Mouse (Mus musculus): ENCODE data around the gene Pank1. TPM values are rescaled to one million over a fixed set of nuclear protein-coding genes. Genes with fewer than 3 reads are reported as not detected.

Pank1 gene
- 12.9 and 14.8 TPM in 2 replicates for polyA plus RNA-seq (2015; fragmentation: Nextera tagmentation; extraction: Ambion mirVana)

DNA sequence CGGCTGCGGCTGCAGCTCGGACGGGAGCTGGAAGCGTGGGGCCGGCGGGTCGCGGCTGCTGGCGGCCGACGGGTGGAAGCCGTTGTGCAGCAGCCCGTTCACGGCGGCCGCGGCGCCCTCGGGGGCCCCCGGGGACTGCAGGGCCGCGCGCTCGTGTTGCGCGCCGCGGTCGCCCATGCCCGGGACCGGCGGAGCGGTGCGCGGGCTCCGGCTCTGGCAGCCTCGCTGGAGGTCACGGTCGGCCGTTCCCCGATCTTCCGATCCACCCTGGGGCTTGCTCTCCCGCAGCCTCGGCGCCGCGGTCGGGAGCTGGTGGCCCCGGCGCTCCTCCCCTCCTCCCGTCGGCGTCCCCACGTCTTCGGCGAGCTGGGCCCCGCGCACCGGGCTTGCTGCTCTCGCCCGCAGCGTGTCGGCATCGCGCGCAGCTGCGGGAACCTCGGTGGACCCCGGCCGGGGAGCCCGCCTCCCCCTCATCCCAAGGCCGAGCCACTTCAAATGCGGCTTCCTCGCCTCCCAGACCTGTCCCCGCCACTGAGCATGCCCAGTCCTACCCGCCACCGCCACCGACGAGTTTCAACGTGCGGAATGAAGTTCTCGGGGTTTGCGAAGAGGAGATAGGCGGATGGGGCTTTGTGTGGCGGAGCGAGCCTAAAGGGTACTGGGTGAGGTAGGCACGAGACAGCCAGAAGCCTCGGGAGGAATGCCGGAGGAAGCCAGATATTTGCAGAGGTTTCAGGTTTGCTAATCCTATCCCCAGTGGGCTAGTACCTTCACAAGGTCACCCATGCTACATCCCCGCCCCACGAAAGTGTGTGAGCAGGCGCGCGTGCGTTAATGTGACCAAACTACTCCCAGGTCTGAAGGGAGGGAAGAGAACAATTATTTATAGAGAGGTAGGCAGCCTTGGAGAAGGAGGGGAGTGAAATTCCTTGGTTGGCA lies at the start of gene Pank1:
Pank1 (minus strand) TSS at position 853 of the 939 bp plus-strand sequence.
- Histone ChIP-seq H3K9ac (ENCODE audit: low read length) (peak within 1 kb of the TSS; percentile 99), H3K4me2 (ENCODE audit: low read depth, low read length) (peak within 1 kb of the TSS; percentile 82), H3K4me1 (ENCODE audit: control insufficient read depth, insufficient read depth, low read length) (peaks cover 20% of the 10 kb centered on the region), H3K27me3 (ENCODE audit: control insufficient read depth, insufficient read depth, low read length) (no peaks in the 10 kb centered on the region), H3K9me3 (replicated peaks; ENCODE audit: control insufficient read depth, low read length) (no peaks in the 10 kb centered on the region), H3K4me3 (ENCODE audit: low read length) (peak within 1 kb of the TSS; percentile 97), H3K27ac (ENCODE audit: low read length) (peak within 1 kb of the TSS; percentile 99), H3K36me3 (ENCODE audit: control insufficient read depth, insufficient read depth) (no peaks in the 10 kb centered on the region)
- WGBS: under 1% methylated on average over 73 of the region's 96 CpGs
- ATAC-seq (replicated peaks; ENCODE audit: extremely low read depth, insufficient read depth, low FRiP score): peak; percentile 63

- H3K4me3 ChIP-seq (ENCODE audit: low read length): peak overlapping the region; percentile 69
- H3K27me3 ChIP-seq (ENCODE audit: control insufficient read depth, insufficient read depth, low read length): no peaks in the 10 kb centered on the region
- H3K36me3 ChIP-seq (ENCODE audit: control insufficient read depth, insufficient read depth): peaks cover 10% of the 10 kb centered on the region
- H3K9ac ChIP-seq (ENCODE audit: low read length): peak overlapping the region; percentile 73
- WGBS: 0% methylated on average over 9 of the region's 9 CpGs
- peaks cover 7% of the 10 kb centered on the region; the same call in 1 of the 2 replicates for H3K4me1 ChIP-seq (ENCODE audit: control insufficient read depth, insufficient read depth, low read length)
- H3K9me3 ChIP-seq (replicated peaks; ENCODE audit: control insufficient read depth, low read length): no peaks in the 10 kb centered on the region
- ATAC-seq (replicated peaks; ENCODE audit: extremely low read depth, insufficient read depth, low FRiP score): no peak; the same call in 1 of the 2 replicates
- peak overlapping the region; percentile 44 for H3K27ac ChIP-seq (ENCODE audit: low read length)
- peak overlapping the region; percentile 83 for H3K4me2 ChIP-seq (ENCODE audit: low read depth, low read length)
Observed at GRCm38 (mm10) chr19:34922603-34922963, 43.3 kb upstream of the Pank1 start.

- Histone ChIP-seq H3K4me3 (ENCODE audit: low read length) (peak within 1 kb of the TSS; percentile 69), H3K27me3 (ENCODE audit: control insufficient read depth, insufficient read depth, low read length) (no peaks in the 10 kb centered on the region), H3K4me2 (ENCODE audit: low read depth, low read length) (peak within 1 kb of the TSS; percentile 83), H3K4me1 (ENCODE audit: control insufficient read depth, insufficient read depth, low read length) (peaks cover 7% of the 10 kb centered on the region; the same call in 1 of the 2 replicates), H3K9ac (ENCODE audit: low read length) (peak within 1 kb of the TSS; percentile 73), H3K9me3 (replicated peaks; ENCODE audit: control insufficient read depth, low read length) (no peaks in the 10 kb centered on the region), H3K36me3 (ENCODE audit: control insufficient read depth, insufficient read depth) (peaks cover 10% of the 10 kb centered on the region), H3K27ac (ENCODE audit: low read length) (peak within 1 kb of the TSS; percentile 87)
- ATAC-seq (replicated peaks; ENCODE audit: extremely low read depth, insufficient read depth, low FRiP score): peak; percentile 96
- WGBS: under 1% methylated on average over 57 of the region's 57 CpGs
Observed at GRCm38 (mm10) chr19:34921652-34922602, 42.7 kb upstream of the Pank1 start, which contains the start of gene Kif20b. Gene Kif20b, plus strand, starts transcription at chr19:34922361.

GRCm38 (mm10) chr19:34921253-34921651 lies 42.0 kb upstream of the Pank1 start:
- H3K27me3 ChIP-seq (ENCODE audit: control insufficient read depth, insufficient read depth, low read length): no peaks in the 10 kb centered on the region
- peak overlapping the region; percentile 69 for H3K4me3 ChIP-seq (ENCODE audit: low read length)
- no peak for ATAC-seq (replicated peaks; ENCODE audit: extremely low read depth, insufficient read depth, low FRiP score)
- no peaks in the 10 kb centered on the region for H3K9me3 ChIP-seq (replicated peaks; ENCODE audit: control insufficient read depth, low read length)
- peaks cover 7% of the 10 kb centered on the region; the same call in 1 of the 2 replicates for H3K4me1 ChIP-seq (ENCODE audit: control insufficient read depth, insufficient read depth, low read length)
- 22% methylated on average over 7 of the region's 7 CpGs for WGBS
- H3K27ac ChIP-seq (ENCODE audit: low read length): peak overlapping the region; percentile 87; the same call in 1 of the 2 replicates
- H3K4me2 ChIP-seq (ENCODE audit: low read depth, low read length): peak overlapping the region; percentile 83
- H3K36me3 ChIP-seq (ENCODE audit: control insufficient read depth, insufficient read depth): peaks cover 10% of the 10 kb centered on the region
- peak overlapping the region; percentile 73 for H3K9ac ChIP-seq (ENCODE audit: low read length)

DNA sequence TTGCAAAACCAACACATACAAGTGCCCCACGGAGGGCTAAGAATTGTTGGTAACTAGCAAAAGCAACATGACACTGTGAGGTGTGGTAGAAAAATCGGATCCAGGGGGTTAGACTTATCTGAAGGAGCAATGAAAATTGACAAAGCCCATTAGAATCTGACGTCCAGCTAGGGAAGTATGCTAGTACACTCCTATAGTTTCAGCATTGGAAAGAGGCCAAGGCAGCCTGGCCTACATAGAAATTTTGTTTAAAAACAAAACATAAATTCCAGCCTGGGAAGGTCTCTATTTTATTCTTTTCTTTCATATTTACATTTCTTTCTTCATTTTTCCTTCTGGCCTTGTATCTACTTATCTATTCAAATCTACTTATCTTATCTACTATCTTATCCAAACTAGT lies 41.3 kb upstream of the Pank1 start:
- WGBS: 57% methylated on average over 3 of the region's 3 CpGs
- H3K4me3 ChIP-seq (ENCODE audit: low read length): no peak overlapping the region
- H3K9me3 ChIP-seq (replicated peaks; ENCODE audit: control insufficient read depth, low read length): no peaks in the 10 kb centered on the region
- no peak overlapping the region for H3K9ac ChIP-seq (ENCODE audit: low read length)
- H3K27ac ChIP-seq (ENCODE audit: low read length): no peak overlapping the region
- no peaks in the 10 kb centered on the region for H3K27me3 ChIP-seq (ENCODE audit: control insufficient read depth, insufficient read depth, low read length)
- H3K4me1 ChIP-seq (ENCODE audit: control insufficient read depth, insufficient read depth, low read length): peaks cover 7% of the 10 kb centered on the region; the same call in 1 of the 2 replicates
- no peak overlapping the region for H3K4me2 ChIP-seq (ENCODE audit: low read depth, low read length)
- H3K36me3 ChIP-seq (ENCODE audit: control insufficient read depth, insufficient read depth): peaks cover 9% of the 10 kb centered on the region
- ATAC-seq (replicated peaks; ENCODE audit: extremely low read depth, insufficient read depth, low FRiP score): no peak

DNA sequence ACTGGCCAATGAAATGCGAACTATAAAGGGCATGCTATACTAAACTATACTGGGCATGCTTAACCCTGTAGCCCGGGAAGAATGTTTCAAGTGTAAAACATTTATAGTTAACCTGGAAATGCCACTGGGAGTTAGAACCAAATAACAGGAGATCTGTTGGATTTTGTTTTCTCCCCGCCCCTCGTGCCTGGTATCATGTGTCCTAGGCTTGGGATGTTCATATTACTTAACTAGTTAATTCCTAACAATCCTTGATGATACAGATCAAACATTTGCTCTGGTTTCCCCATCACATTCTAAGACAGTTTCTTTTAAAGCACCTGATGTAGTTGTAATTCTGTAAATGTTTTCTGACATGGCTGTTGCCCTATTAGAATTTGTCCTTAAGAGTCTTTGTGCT lies 40.8 kb upstream of the Pank1 start:
- Histone ChIP-seq H3K4me2 (ENCODE audit: low read depth, low read length) (no peak overlapping the region), H3K9ac (ENCODE audit: low read length) (no peak overlapping the region), H3K4me3 (ENCODE audit: low read length) (no peak overlapping the region), H3K4me1 (ENCODE audit: control insufficient read depth, insufficient read depth, low read length) (peaks cover 7% of the 10 kb centered on the region; the same call in 1 of the 2 replicates), H3K9me3 (replicated peaks; ENCODE audit: control insufficient read depth, low read length) (no peaks in the 10 kb centered on the region), H3K27me3 (ENCODE audit: control insufficient read depth, insufficient read depth, low read length) (no peaks in the 10 kb centered on the region), H3K27ac (ENCODE audit: low read length) (no peak overlapping the region), H3K36me3 (ENCODE audit: control insufficient read depth, insufficient read depth) (peaks cover 6% of the 10 kb centered on the region)
- 87% methylated on average over 4 of the region's 4 CpGs for WGBS
- ATAC-seq (replicated peaks; ENCODE audit: extremely low read depth, insufficient read depth, low FRiP score): no peak

DNA sequence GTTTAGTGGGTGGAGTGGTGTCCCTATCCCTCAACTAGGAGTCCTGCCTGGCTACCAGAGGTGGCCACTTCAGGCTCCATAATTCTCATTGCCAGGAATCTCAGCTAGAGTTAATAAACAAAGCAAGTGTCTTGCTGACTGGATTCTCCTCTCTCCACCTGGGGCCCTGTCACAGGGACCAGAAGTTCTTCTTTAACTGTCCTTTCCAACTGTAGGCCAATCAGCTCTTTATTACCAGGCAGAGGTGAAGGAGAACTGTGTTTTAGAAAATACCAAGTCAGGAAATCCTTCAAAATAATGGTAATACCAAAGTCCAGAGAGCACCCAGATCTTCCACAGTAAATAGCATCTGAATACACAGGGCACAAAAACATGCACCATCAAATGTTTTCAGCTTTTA lies 33.1 kb upstream of the Pank1 start:
- no peak for ATAC-seq (replicated peaks; ENCODE audit: extremely low read depth, insufficient read depth, low FRiP score)
- H3K4me2 ChIP-seq (ENCODE audit: low read depth, low read length): no peak overlapping the region
- H3K36me3 ChIP-seq (ENCODE audit: control insufficient read depth, insufficient read depth): no peaks in the 10 kb centered on the region
- H3K4me3 ChIP-seq (ENCODE audit: low read length): no peak overlapping the region
- no peak overlapping the region for H3K9ac ChIP-seq (ENCODE audit: low read length)
- H3K9me3 ChIP-seq (replicated peaks; ENCODE audit: control insufficient read depth, low read length): no peaks in the 10 kb centered on the region
- no peaks in the 10 kb centered on the region for H3K4me1 ChIP-seq (ENCODE audit: control insufficient read depth, insufficient read depth, low read length)
- H3K27me3 ChIP-seq (ENCODE audit: control insufficient read depth, insufficient read depth, low read length): no peaks in the 10 kb centered on the region
- H3K27ac ChIP-seq (ENCODE audit: low read length): no peak overlapping the region

- Histone ChIP-seq H3K27ac (ENCODE audit: low read length) (peak overlapping the region; percentile 72), H3K36me3 (ENCODE audit: control insufficient read depth, insufficient read depth) (no peaks in the 10 kb centered on the region), H3K27me3 (ENCODE audit: control insufficient read depth, insufficient read depth, low read length) (no peaks in the 10 kb centered on the region), H3K4me1 (ENCODE audit: control insufficient read depth, insufficient read depth, low read length) (0 out of 2 replicates have a peak, but pooled peaks cover 2% of the 10 kb centered on the region), H3K9me3 (replicated peaks; ENCODE audit: control insufficient read depth, low read length) (peaks cover 2% of the 10 kb centered on the region; the same call in 1 of the 2 replicates), H3K4me2 (ENCODE audit: low read depth, low read length) (0 out of 2 replicates have a peak overlapping the region, but pooled peaks have one; percentile 1), H3K4me3 (ENCODE audit: low read length) (no peak overlapping the region), H3K9ac (ENCODE audit: low read length) (no peak overlapping the region)
- peak; percentile 73 for ATAC-seq (replicated peaks; ENCODE audit: extremely low read depth, insufficient read depth, low FRiP score)
- 48% methylated on average over 5 of the region's 5 CpGs for WGBS
Observed at GRCm38 (mm10) chr19:34906772-34907171, 27.5 kb upstream of the Pank1 start.

All from heart, embryonic 16.5 days (tissue).